Mouse (Mus musculus) midbrain, embryonic 16.5 days (tissue): ENCODE measurements around the gene Fhl5. TPM values are rescaled to one million over a fixed set of nuclear protein-coding genes. Genes with fewer than 3 reads are reported as not detected.
A peak's percentile ranks its signal among the peaks of the same experiment; 100 is the strongest.
"Not testable (repeated sequence)": the region's sequence is repeated elsewhere in the genome, so short reads cannot be mapped to it uniquely, and the experiment has no call there.

Source experiments
- ATAC-seq: fragments of 200-750 bp; cut with Nextera tagmentation; 2 replicates; pipeline ENCODE4 v1.8.0; 2017; ENCODE audit warnings: moderate TSS enrichment
- H3K27ac ChIP-seq: fragments of 300-500 bp; sonication (generic); 2 replicates; pipeline ENCODE4 v1.5.1; 2014; ENCODE audit warnings: mild to moderate bottlenecking, low read length, mixed read lengths
- H3K27me3 ChIP-seq: fragments of 300-500 bp; sonication (generic); 2 replicates; pipeline ENCODE4 v1.6.1; 2014; ENCODE audit warnings: low read depth, low read length, mixed read lengths; ENCODE audit not compliant: control insufficient read depth, insufficient read depth
- H3K36me3 ChIP-seq: fragments of 300-500 bp; sonication (generic); 2 replicates; pipeline ENCODE4 v1.6.1; 2014; ENCODE audit warnings: mild to moderate bottlenecking, low read length, moderate library complexity, mixed read lengths; ENCODE audit not compliant: control insufficient read depth, insufficient read depth
- H3K4me1 ChIP-seq: fragments of 300-500 bp; sonication (generic); 2 replicates; pipeline ENCODE4 v1.6.1; 2014; ENCODE audit warnings: mild to moderate bottlenecking, low read length, mixed read lengths; ENCODE audit not compliant: control insufficient read depth, insufficient read depth
- H3K4me2 ChIP-seq: fragments of 300-500 bp; sonication (generic); 2 replicates; pipeline ENCODE4 v1.6.1; 2014; ENCODE audit warnings: mild to moderate bottlenecking, low read length, mixed read lengths
- H3K4me3 ChIP-seq: fragments of 300-500 bp; sonication (generic); 2 replicates; pipeline ENCODE4 v1.5.1; 2014; ENCODE audit warnings: low read depth, mild to moderate bottlenecking, low read length, moderate library complexity, mixed read lengths
- H3K9ac ChIP-seq: fragments of 300-500 bp; sonication (generic); 2 replicates; pipeline ENCODE4 v1.6.1; 2014; ENCODE audit warnings: low read depth, low read length, mixed read lengths
- H3K9me3 ChIP-seq: fragments of 300-500 bp; sonication (generic); replicated peaks from 2 replicates; pipeline ENCODE4 v1.6.1; 2014; ENCODE audit warnings: mild to moderate bottlenecking, low read length, mixed read lengths; ENCODE audit not compliant: control insufficient read depth, poor library complexity, severe bottlenecking
- WGBS: fragments of 180-500 bp; shearing (Covaris S2); extraction: QIAGEN DNeasy Blood & Tissue Kit; methylation state at CpG from one replicate; pipeline ENCODE4 v1.1.7; 2014; 5-methylcytosine and 5-hydroxymethylcytosine counted together
- polyA plus RNA-seq: library from polyadenylated mRNA; unstranded; fragments of >200 nt; fragmentation: Nextera tagmentation; extraction: Ambion mirVana; gene quantifications from 2 replicates; pipeline ENCODE4 v1.2.1, GENCODE M21; 2015

Fhl5 gene
- polyA plus RNA-seq, 1 experiment from 2014 or later = not detected

GRCm38 (mm10) chr4:25233767-25234166 is 8.9 kb downstream of the Fhl5 start:
- not testable (repeated sequence) for H3K9ac ChIP-seq, H3K27me3 ChIP-seq, H3K36me3 ChIP-seq, H3K9me3 ChIP-seq, H3K27ac ChIP-seq, H3K4me1 ChIP-seq, H3K4me2 ChIP-seq, H3K4me3 ChIP-seq, ATAC-seq
- 93% methylated on average over 1 of the region's 1 CpGs for WGBS

GRCm38 (mm10) chr4:25232546-25232945 is 10.1 kb downstream of the Fhl5 start:
- WGBS = 97% methylated on average over 3 of the region's 3 CpGs
- no peaks in the 10 kb centered on the region for H3K27me3 ChIP-seq
- no peak overlapping the region for H3K4me2 ChIP-seq
- H3K36me3 ChIP-seq = no peaks in the 10 kb centered on the region
- H3K4me3 ChIP-seq = no peak overlapping the region
- H3K27ac ChIP-seq = no peak overlapping the region
- H3K9ac ChIP-seq = no peak overlapping the region
- ATAC-seq = no peak
- no peaks in the 10 kb centered on the region for H3K9me3 ChIP-seq
- H3K4me1 ChIP-seq = no peaks in the 10 kb centered on the region

DNA sequence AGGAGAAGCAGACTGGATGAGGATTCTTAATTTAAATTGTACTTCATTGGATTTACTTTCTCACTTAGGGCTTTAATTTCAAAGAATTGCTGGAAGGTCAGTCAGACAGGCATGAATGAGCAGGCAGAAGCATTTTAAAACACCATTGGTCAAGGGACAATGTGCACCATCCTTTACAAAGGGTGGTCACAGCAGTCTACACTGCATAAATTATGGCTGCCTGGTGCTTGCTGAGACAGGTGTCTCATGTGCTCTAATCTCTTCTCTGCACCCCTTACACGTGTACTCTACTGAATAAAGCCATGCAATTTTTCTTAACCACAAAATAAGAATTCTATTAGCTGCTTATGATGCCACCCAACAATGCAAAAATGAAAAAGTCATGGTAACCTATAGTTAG is 15.1 kb downstream of the Fhl5 start:
- Histone ChIP-seq H3K4me3 (no peak overlapping the region), H3K9me3 (no peaks in the 10 kb centered on the region), H3K4me1 (no peaks in the 10 kb centered on the region), H3K27me3 (no peaks in the 10 kb centered on the region), H3K36me3 (no peaks in the 10 kb centered on the region), H3K27ac (no peak overlapping the region), H3K9ac (no peak overlapping the region), H3K4me2 (no peak overlapping the region)
- ATAC-seq = no peak
- WGBS = 6% methylated on average over 1 of the region's 1 CpGs

DNA sequence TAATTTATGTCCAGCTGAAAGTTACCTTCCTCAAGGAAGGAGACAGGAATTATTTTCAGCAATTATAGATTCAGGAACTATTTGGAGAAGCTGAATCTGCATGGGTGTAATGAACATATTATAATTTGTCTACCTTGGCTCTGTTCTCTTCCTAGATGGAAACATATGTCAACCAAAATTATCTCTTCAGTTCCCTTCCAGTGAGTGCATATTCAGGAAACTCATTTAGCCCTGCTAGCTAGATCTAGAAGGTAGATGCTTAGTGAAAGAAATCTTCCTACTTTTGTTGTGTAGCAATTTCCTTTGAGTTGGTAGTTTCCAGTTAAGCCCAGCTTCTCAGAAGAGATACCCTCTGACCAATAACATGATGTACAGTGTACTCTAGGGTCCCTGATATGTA is 20.7 kb downstream of the Fhl5 start:
- no peak for ATAC-seq

DNA sequence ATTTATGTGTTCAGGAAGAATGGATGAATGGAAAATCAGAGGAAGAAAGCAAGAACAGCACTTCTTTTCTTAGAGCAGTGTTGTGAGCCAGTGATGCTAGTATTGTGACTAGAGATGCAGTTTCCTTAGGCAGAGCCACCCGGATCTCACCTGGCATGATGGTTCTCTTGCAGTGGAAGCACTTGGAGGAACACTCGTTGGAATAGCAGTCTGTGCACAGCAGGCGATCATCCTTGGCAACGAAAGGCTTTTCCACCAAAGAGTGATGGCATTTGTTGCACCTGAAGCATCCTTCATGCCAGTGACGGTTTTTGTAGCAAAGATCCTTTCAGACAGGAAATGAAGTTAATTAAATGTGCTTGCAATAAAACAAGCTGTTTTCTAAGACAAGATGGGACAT is 29.2 kb downstream of the Fhl5 start:
- WGBS = 64% methylated on average over 5 of the region's 5 CpGs
- Histone ChIP-seq H3K4me3 (no peak overlapping the region), H3K27me3 (no peaks in the 10 kb centered on the region), H3K9ac (no peak overlapping the region), H3K27ac (no peak overlapping the region), H3K9me3 (no peaks in the 10 kb centered on the region), H3K4me2 (no peak overlapping the region), H3K4me1 (no peaks in the 10 kb centered on the region), H3K36me3 (no peaks in the 10 kb centered on the region)
- ATAC-seq = no peak

More for the DNA sequence above, 20.7 kb downstream of the Fhl5 start:
- Histone ChIP-seq H3K36me3 (no peaks in the 10 kb centered on the region), H3K9me3 (no peaks in the 10 kb centered on the region), H3K4me1 (no peaks in the 10 kb centered on the region), H3K4me3 (no peak overlapping the region), H3K27ac (no peak overlapping the region), H3K27me3 (no peaks in the 10 kb centered on the region), H3K4me2 (no peak overlapping the region), H3K9ac (no peak overlapping the region)

GRCm38 (mm10) chr4:25206166-25206565 is 36.5 kb downstream of the Fhl5 start:
- Histone ChIP-seq H3K4me2 (no peak overlapping the region), H3K27ac (no peak overlapping the region), H3K4me3 (no peak overlapping the region), H3K36me3 (no peaks in the 10 kb centered on the region), H3K27me3 (no peaks in the 10 kb centered on the region), H3K4me1 (no peaks in the 10 kb centered on the region), H3K9me3 (no peaks in the 10 kb centered on the region), H3K9ac (no peak overlapping the region)
- ATAC-seq = peak; percentile 58; the same call in 1 of the 2 replicates
- 29% methylated on average over 4 of the region's 4 CpGs for WGBS

GRCm38 (mm10) chr4:25197310-25197709 is 45.4 kb downstream of the Fhl5 start:
- WGBS = 24% methylated on average over 1 of the region's 1 CpGs
- no peak overlapping the region for H3K4me3 ChIP-seq
- no peak overlapping the region for H3K9ac ChIP-seq
- no peak overlapping the region for H3K4me2 ChIP-seq
- H3K9me3 ChIP-seq = no peaks in the 10 kb centered on the region
- H3K36me3 ChIP-seq = no peaks in the 10 kb centered on the region
- no peak overlapping the region for H3K27ac ChIP-seq
- no peak for ATAC-seq
- H3K27me3 ChIP-seq = no peaks in the 10 kb centered on the region
- no peaks in the 10 kb centered on the region for H3K4me1 ChIP-seq

DNA sequence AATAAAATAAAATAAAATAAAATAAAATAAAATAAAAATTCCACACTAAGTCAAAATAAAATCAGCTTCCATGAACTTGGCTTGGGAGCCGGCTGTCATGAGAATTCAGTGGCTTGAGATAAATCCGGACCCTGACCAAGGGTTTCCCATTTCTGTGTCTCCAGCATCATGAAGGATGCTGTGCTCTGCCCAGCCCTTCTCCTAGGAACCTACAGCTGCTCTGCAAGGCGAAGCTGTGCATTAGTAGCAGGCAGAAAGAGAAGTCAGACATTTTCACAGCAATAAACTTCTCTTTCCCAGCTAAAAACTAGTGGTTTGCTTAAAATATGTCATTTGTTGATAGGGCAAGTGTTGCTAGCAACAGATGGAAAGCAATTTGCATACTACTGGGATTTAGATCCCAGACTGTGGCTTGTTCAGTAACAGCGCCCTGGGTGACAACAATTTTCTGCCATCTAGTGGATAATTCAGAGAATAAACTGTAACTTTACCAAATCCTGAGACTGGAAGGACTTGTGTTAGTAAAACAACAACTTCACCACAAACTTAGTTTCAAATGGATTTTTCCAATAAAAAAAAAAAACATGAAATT is 63.0 kb downstream of the Fhl5 start:
- ATAC-seq = 0 out of 2 replicates have a peak, but pooled peaks have one; percentile 54
- 63% methylated on average over 4 of the region's 4 CpGs for WGBS
- Histone ChIP-seq H3K4me3 (no peak overlapping the region), H3K36me3 (no peaks in the 10 kb centered on the region), H3K9me3 (no peaks in the 10 kb centered on the region), H3K4me1 (no peaks in the 10 kb centered on the region), H3K9ac (no peak overlapping the region), H3K4me2 (no peak overlapping the region), H3K27me3 (no peaks in the 10 kb centered on the region), H3K27ac (no peak overlapping the region)
